ENCODE assay signal across 7 mouse cellular contexts in genomic region chr2:45114596-45114995, GRCm38 (mm10). TPM values are rescaled to one million over a fixed set of nuclear protein-coding genes. Genes with fewer than 3 reads are reported as not detected.
A peak's percentile ranks its signal among the peaks of the same experiment; 100 is the strongest.
DNase-seq lines count a peak whose midpoint lies in the region; ATAC-seq and TF ChIP-seq lines count a peak whose summit lies in the region.

No protein-coding gene starts in this region.

- peak overlapping the region; percentile 86 for H3K4me2 ChIP-seq in lung, embryonic 15.5 days
- H3K4me2 ChIP-seq in forebrain, embryonic 12.5 days = peak overlapping the region; percentile 32
- H3K4me2 ChIP-seq in intestine, postnatal 0 days (replicated peaks; ENCODE audit: low read depth) = peak overlapping the region; percentile 72; the same call in 1 of the 2 replicates

- 0 out of 2 replicates have a peak overlapping the region, but pooled peaks have one; percentile 0 for H3K4me3 ChIP-seq in lung, embryonic 15.5 days
- H3K4me3 ChIP-seq in forebrain, embryonic 12.5 days (replicated peaks) = no peak overlapping the region
- H3K4me3 ChIP-seq in intestine, postnatal 0 days (ENCODE audit: low read depth, low read length) = no peak overlapping the region

- peaks cover 9% of the 10 kb centered on the region; the same call in 1 of the 2 replicates for H3K27me3 ChIP-seq in lung, embryonic 15.5 days
- no peaks in the 10 kb centered on the region for H3K27me3 ChIP-seq in forebrain, embryonic 12.5 days
- H3K27me3 ChIP-seq in intestine, postnatal 0 days (replicated peaks; ENCODE audit: control insufficient read depth, insufficient read depth, low read length) = peaks cover 60% of the 10 kb centered on the region
- no peaks in the 10 kb centered on the region for H3K27me3 ChIP-seq in splenic B cell, adult 2 months (ENCODE audit: control insufficient read depth, insufficient read depth, low read length, poor library complexity, severe bottlenecking)

- no peak for TF ChIP-seq CTCF in intestine, postnatal 0 days (IDR thresholded peaks at IDR 0.05; ENCODE audit: low read depth)

- peaks cover 6% of the 10 kb centered on the region for H3K4me1 ChIP-seq in lung, embryonic 15.5 days
- H3K4me1 ChIP-seq in forebrain, embryonic 12.5 days = peaks cover 31% of the 10 kb centered on the region
- H3K4me1 ChIP-seq in intestine, postnatal 0 days (replicated peaks; ENCODE audit: control insufficient read depth, insufficient read depth, low read length) = no peaks in the 10 kb centered on the region

- WGBS in lung, embryonic 15.5 days = 18% methylated on average over 2 of the region's 2 CpGs
- WGBS in forebrain, embryonic 12.5 days = 10% methylated on average over 2 of the region's 2 CpGs
- WGBS in intestine, postnatal 0 days = 37% methylated on average over 2 of the region's 2 CpGs

- no peak for DNase-seq in lung, postnatal 10 days
- peak; percentile 23 for DNase-seq in splenic B cell, adult 2 months (ENCODE audit: low read depth, low spot score)
- no peak for DNase-seq in left cerebral cortex, postnatal 4 days
- DNase-seq in urinary bladder, postnatal 25 days (ENCODE audit: low spot score) = no peak

- intact Hi-C loops in left cerebral cortex, postnatal 4 days (cut with DNase I) = loop anchor here (10.0 kb wide), 1 partner anchor 290 kb away; no protein-coding TSS in a partner anchor

- ATAC-seq in lung, embryonic 15.5 days (ENCODE audit: borderline replicate concordance, extremely low read depth, low FRiP score, low TSS enrichment) = no peak
- no peak for ATAC-seq in forebrain, embryonic 12.5 days (ENCODE audit: low FRiP score)
- ATAC-seq in intestine, postnatal 0 days = no peak

- no peaks in the 10 kb centered on the region for H3K9me3 ChIP-seq in lung, embryonic 15.5 days
- no peaks in the 10 kb centered on the region for H3K9me3 ChIP-seq in forebrain, embryonic 12.5 days
- no peaks in the 10 kb centered on the region for H3K9me3 ChIP-seq in intestine, postnatal 0 days (ENCODE audit: control insufficient read depth)

- no peaks in the 10 kb centered on the region for H3K36me3 ChIP-seq in lung, embryonic 15.5 days
- no peaks in the 10 kb centered on the region for H3K36me3 ChIP-seq in forebrain, embryonic 12.5 days (replicated peaks)
- H3K36me3 ChIP-seq in intestine, postnatal 0 days (ENCODE audit: control insufficient read depth, insufficient read depth) = no peaks in the 10 kb centered on the region
- no peaks in the 10 kb centered on the region for H3K36me3 ChIP-seq in splenic B cell, adult 2 months (ENCODE audit: control insufficient read depth, insufficient read depth, low read length, poor library complexity, severe bottlenecking)

- H3K27ac ChIP-seq in lung, embryonic 15.5 days = peak overlapping the region; percentile 96
- H3K27ac ChIP-seq in forebrain, embryonic 12.5 days = 0 out of 2 replicates have a peak overlapping the region, but pooled peaks have one; percentile 25
- H3K27ac ChIP-seq in intestine, postnatal 0 days (ENCODE audit: low read depth, low read length) = no peak overlapping the region

- peak overlapping the region; percentile 29; the same call in 1 of the 2 replicates for H3K9ac ChIP-seq in lung, embryonic 15.5 days
- H3K9ac ChIP-seq in forebrain, embryonic 12.5 days = 0 out of 2 replicates have a peak overlapping the region, but pooled peaks have one; percentile 4
- 0 out of 2 replicates have a peak overlapping the region, but pooled peaks have one; percentile 1 for H3K9ac ChIP-seq in intestine, postnatal 0 days (ENCODE audit: low read depth, low read length)

RNA-seq across cellular contexts. Expression of gene Zeb2, which starts 2.6 kb away (rescaled TPM):
- polyA plus RNA-seq in lung, embryonic 15.5 days (2015; fragmentation: Nextera tagmentation; extraction: Ambion mirVana) = 79.9 and 94.7 TPM in 2 replicates
- polyA plus RNA-seq in forebrain, embryonic 12.5 days (2016; fragmentation: Nextera tagmentation; extraction: Ambion mirVana) = 63.3 and 74.3 TPM in 2 replicates
- polyA plus RNA-seq in intestine, postnatal 0 days (2015; fragmentation: Nextera tagmentation; extraction: Ambion mirVana) = 13.1 and 14.2 TPM in 2 replicates
- 100 to 1,000 TPM; 451 to 546 TPM for total RNA-seq in left cerebral cortex, postnatal 4 days (2021)

Comparison
In these comparisons a context has a peak if more than half of its experiments do, and no peak if none do; other contexts are left out.
1. H3K4me2 ChIP-seq: peak in every context shown above with its lines; median percentile 86 in lung, embryonic 15.5 days; 72 in intestine, postnatal 0 days; 32 in forebrain, embryonic 12.5 days.